Mouse (Mus musculus) testis, adult 2 months (tissue): ENCODE measurements around the gene Ppp1r35.

Experiments used
- CTCF ChIP-seq: fragments of 200-500 bp; IDR thresholded peaks from 2 replicates; pipeline ENCODE4 v1.5.1; 2012; ENCODE audit warnings: low read depth, mild to moderate bottlenecking, inconsistent platforms, low read length, moderate library complexity; ENCODE audit not compliant: control insufficient read depth, insufficient read depth, insufficient replicate concordance
- POLR2A ChIP-seq: fragments of 200-500 bp; IDR thresholded peaks from 2 replicates; pipeline ENCODE4 v1.6.1; 2012; ENCODE audit warnings: low read depth, mild to moderate bottlenecking, inconsistent platforms, low read length, moderate library complexity; ENCODE audit not compliant: control insufficient read depth

- TF ChIP-seq CTCF (no peak), POLR2A (no peak)
These were observed 44.0 kb downstream of the Ppp1r35 start for GRCm38 (mm10) chr5:137822602-137823001.
